Mouse (Mus musculus) lung, postnatal 0 days (tissue): ENCODE results near the gene Cpsf3.

Experiments
- CTCF ChIP-seq: IDR thresholded peaks from 2 replicates; pipeline ENCODE4 v1.5.1; 2016; ENCODE audit warnings: antibody characterized with exemption, mild to moderate bottlenecking
- EP300 ChIP-seq: IDR thresholded peaks from 2 replicates; pipeline ENCODE4 v1.6.1; 2016; ENCODE audit warnings: antibody characterized with exemption, mild to moderate bottlenecking, control low read depth

DNA sequence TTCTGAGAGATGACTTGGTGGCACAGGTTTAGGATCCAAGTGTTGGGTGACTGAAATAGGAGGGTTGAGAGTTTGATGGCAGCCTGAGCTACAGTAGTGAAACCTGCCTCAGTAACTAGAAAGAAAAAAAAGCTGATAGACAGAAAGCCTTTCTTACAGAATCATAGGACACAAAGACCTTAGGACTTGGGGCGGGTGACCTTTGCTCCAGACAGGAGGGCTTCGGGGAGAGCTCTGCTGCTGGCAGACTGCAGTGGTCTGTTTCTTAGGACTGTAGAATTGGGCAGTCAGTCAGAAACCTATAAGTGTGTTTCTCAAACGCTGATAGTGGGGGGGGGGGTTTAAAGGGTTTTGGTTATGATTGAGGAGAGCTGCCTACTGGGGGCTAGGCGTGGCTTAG, 20.6 kb downstream of the Cpsf3 start:
- no peak for TF ChIP-seq CTCF
- TF ChIP-seq EP300, result no peak
